Mouse (Mus musculus) brain, adult 10 weeks (tissue): ENCODE measurements around the gene Cpsf2. TPM values are rescaled to one million over a fixed set of nuclear protein-coding genes. Genes with fewer than 3 reads are reported as not detected.

Experiments used
- polyA plus RNA-seq: library from polyadenylated mRNA; stranded (reverse); fragments of 350-450 nt; fragmentation: Illumina TruSeq; extraction: RNeasy Lipid Tissue Mini Kit (QIAGEN cat#74804); gene quantifications from one replicate; pipeline ENCODE4 v1.2.3, GENCODE M21; 2015; ENCODE audit warnings: low read depth, low replicate concordance

The Cpsf2 gene
- 24.0 TPM for polyA plus RNA-seq

GRCm38 (mm10) chr12:101975601-101976571 lies at the start of gene Cpsf2:
Gene Cpsf2 (plus strand): TSS chr12:101975988.

GRCm38 (mm10) chr12:101957942-101958544 lies 17.7 kb upstream of the Cpsf2 start, which contains the start of gene Atxn3:
Gene Atxn3 (minus strand): TSS chr12:101958246.

Other genes with a start within 250 kb of the Cpsf2 start
- 7.7 TPM for gene Fbln5, start 156.9 kb upstream of the Cpsf2 start, polyA plus RNA-seq
- 13.2 TPM for gene Trip11, start 62.7 kb upstream of the Cpsf2 start, polyA plus RNA-seq
- gene Atxn3, start 17.7 kb upstream of the Cpsf2 start, polyA plus RNA-seq = 15.3 TPM
- gene Slc24a4, start 152.7 kb downstream of the Cpsf2 start, polyA plus RNA-seq = 19.7 TPM